Mouse (Mus musculus): ENCODE measurements at regions not wholly inside any gene's neighbourhood (a gene's known extent, or its start where the extent isn't known, plus 50 kb on each side); places are given as distances from the start of the nearest gene placed in this dataset.

GRCm38 (mm10) chr8:79562071-79562581 is 77.3 kb upstream of the Otud4 start:
- TF ChIP-seq CTCF (IDR thresholded peaks at IDR 0.05; ENCODE audit: insufficient read depth, low read depth, low read length) (no peak), POLR2A (IDR thresholded peaks at IDR 0.05; ENCODE audit: insufficient read depth, low read depth, low read length) (no peak)

Measured in olfactory bulb, adult 2 months (tissue).